Mouse (Mus musculus) gastrocnemius, adult 2 months (tissue): Measurements from ENCODE around the gene Ccdc70. TPM values are rescaled to one million over a fixed set of nuclear protein-coding genes. Genes with fewer than 3 reads are reported as not detected.

Experiments
- DNase-seq: peaks from one replicate; pipeline ENCODE4 v3.0.0; 2022
- H3K27ac ChIP-seq: fragments of 200-600 bp; 2 replicates; pipeline ENCODE4 v1.8.1; 2022; ENCODE audit warnings: mild to moderate bottlenecking
- H3K4me3 ChIP-seq: fragments of 200-600 bp; 2 replicates; pipeline ENCODE4 v1.8.1; 2022; ENCODE audit warnings: mild to moderate bottlenecking, moderate library complexity
- CTCF ChIP-seq: fragments of 200-600 bp; IDR thresholded peaks from 2 replicates; pipeline ENCODE4 v1.8.1; 2022; ENCODE audit warnings: antibody characterized with exemption, mild to moderate bottlenecking, moderate library complexity
- intact Hi-C: fragments of 180-260 bp; cut with DNase I; formaldehyde crosslinking; loops from one replicate; pipeline ENCODE4 v1.15.1; 2025
- total RNA-seq, 2 experiments: library from RNA; stranded (reverse); gene quantifications; 2 replicates each; pipeline ENCODE4 v1.2.3; 2021

Ccdc70 gene
- total RNA-seq, 2 experiments from 2014 or later, result not detected

DNA sequence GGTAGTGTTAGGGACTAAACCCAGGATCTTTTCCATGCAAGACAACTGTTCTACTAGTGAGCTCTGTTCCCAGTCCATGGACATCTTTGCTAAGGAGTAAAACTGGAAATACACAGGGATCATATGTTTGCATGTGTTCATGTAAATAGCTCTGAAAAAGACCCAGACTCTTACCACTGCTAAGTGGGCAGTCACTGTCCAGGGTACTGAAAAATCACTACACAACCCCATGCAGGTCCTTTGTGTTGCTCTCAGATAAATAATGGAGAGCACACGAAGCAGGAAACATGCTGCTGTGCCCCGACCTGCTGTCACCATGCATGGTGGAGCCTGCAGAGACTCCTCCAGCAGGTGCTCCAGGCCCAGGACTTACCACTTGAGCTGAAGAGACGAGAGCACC, 25.6 kb downstream of the Ccdc70 start:
- intact Hi-C loops, result no loop called here
- no peak overlapping the region for H3K4me3 ChIP-seq

DNA sequence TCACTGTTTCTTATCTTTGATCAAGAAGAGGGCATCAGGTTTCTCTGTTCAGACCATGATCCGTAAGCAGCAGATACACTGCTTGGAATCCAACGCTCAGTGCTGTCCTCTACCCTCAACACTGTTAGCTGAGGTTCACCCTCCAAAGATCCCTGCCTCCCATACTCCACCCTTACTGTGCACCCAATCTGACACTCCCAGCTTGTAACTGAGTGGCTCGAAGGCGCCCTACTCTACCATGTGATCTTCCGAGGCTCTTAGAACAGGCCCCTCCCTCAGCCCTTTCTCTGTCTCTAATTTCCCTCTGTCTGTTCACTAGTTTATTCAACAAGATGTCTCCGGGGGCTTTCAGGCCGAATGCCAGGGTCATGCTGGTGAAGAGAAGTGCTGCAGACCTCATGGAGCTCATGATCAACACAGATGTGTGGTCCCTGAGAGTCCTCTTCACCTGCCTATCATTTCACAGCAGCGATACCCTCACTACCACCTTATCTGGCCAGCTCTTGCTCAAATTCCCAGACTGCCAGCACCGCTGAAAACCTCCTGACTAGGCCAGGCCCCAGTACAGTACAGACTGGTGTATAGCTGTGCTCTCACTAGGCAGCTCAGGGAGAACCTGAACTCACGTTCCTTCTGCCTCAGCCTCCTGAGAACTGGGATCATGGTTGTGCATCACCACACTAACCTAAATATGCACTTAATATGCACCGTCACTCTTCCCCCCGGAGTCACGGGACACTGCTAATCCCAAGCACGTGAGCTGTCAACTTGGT, 35.4 kb downstream of the Ccdc70 start:
- intact Hi-C loops, result no loop called here
- TF ChIP-seq CTCF, result no peak
- H3K4me3 ChIP-seq, result no peak overlapping the region
- no peak for DNase-seq
- H3K27ac ChIP-seq, result no peak overlapping the region

More for the DNA sequence above, 25.6 kb downstream of the Ccdc70 start:
- no peak for DNase-seq
- no peak overlapping the region for H3K27ac ChIP-seq
- TF ChIP-seq CTCF, result no peak

GRCm38 (mm10) chr8:22006423-22006822, 36.8 kb downstream of the Ccdc70 start:
- no peak for TF ChIP-seq CTCF
- intact Hi-C loops, result no loop called here
- Histone ChIP-seq H3K4me3 (no peak overlapping the region), H3K27ac (no peak overlapping the region)
- no peak for DNase-seq

DNA sequence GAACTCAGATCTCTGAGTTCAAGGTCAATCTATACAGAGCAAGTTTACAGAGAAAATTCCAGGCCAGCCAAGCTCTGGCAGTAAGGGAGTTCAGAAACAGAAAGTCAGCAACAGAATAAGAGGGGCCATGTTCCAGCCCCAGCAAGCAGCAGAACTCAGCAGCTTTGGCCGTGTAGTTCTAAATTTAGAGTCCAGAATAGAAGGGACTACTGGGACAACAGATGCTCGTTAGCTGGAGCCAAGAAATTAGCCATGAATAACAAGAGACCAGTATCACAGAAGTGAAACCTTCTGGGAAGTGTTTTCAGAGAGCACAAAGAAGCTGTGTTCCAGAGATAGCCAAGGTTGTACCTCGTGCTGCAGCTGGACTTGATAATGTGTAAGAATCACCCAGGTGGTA, 39.8 kb downstream of the Ccdc70 start:
- intact Hi-C loops, result no loop called here
- no peak for TF ChIP-seq CTCF
- Histone ChIP-seq H3K4me3 (no peak overlapping the region), H3K27ac (no peak overlapping the region)
- DNase-seq, result no peak

- no peak for TF ChIP-seq CTCF
- DNase-seq, result no peak
- Histone ChIP-seq H3K27ac (no peak overlapping the region), H3K4me3 (peak overlapping the region; percentile 44)
- intact Hi-C loops, result no loop called here
Observed at GRCm38 (mm10) chr8:22013034-22013707, 43.6 kb downstream of the Ccdc70 start.

DNA sequence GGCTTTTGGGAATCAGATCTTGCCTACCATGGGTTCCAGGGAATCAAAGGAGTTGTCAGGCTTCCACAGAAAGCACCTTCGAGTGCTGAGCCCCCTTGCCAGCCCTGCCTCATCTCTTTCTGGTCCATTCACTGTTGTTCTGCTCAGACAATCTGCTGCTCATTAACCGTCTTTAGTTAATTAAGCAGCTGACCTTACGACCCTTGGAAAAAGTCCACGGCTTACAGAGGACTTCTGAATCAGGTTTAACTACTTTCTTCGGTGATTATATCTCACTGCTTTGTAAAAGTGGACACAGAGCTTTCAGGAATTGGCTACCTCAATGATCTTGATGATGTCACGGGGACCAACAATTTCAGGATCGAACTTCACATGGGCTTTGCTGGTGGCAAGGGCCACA, 48.2 kb downstream of the Ccdc70 start:
- intact Hi-C loops, result no loop called here
- TF ChIP-seq CTCF, result no peak
- no peak for DNase-seq
- no peak overlapping the region for H3K27ac ChIP-seq
- H3K4me3 ChIP-seq, result no peak overlapping the region

GRCm38 (mm10) chr8:22019498-22019897, 49.9 kb downstream of the Ccdc70 start:
- intact Hi-C loops, result no loop called here
- no peak for DNase-seq
- no peak for TF ChIP-seq CTCF
- no peak overlapping the region for H3K4me3 ChIP-seq
- no peak overlapping the region for H3K27ac ChIP-seq

- DNase-seq, result no peak
- no peak for TF ChIP-seq CTCF
- no peak overlapping the region for H3K27ac ChIP-seq
- intact Hi-C loops, result no loop called here
- H3K4me3 ChIP-seq, result no peak overlapping the region
Observed at GRCm38 (mm10) chr8:22022244-22022643, 52.7 kb downstream of the Ccdc70 start.

Other genes starting within 250 kb of the Ccdc70 start
- not detected for gene Defa24, start 235.3 kb upstream of the Ccdc70 start, total RNA-seq
- gene Defb50, start 146.2 kb upstream of the Ccdc70 start, total RNA-seq, result not detected
- not detected for gene Defb2, start 129.8 kb upstream of the Ccdc70 start, total RNA-seq
- gene Defb10, start 110.9 kb upstream of the Ccdc70 start, total RNA-seq, result not detected
- gene Defb9, start 84.4 kb upstream of the Ccdc70 start, total RNA-seq, result not detected
- gene Defb11, start 63.4 kb upstream of the Ccdc70 start, total RNA-seq, result not detected
- not detected for gene Defb15, start 37.1 kb upstream of the Ccdc70 start, total RNA-seq
- not detected for gene Defb35, start 31.4 kb upstream of the Ccdc70 start, total RNA-seq
- not detected for gene Defb13, start 23.0 kb upstream of the Ccdc70 start, total RNA-seq
- not detected for gene Fam90a1a, start 11.1 kb upstream of the Ccdc70 start, total RNA-seq
- gene Atp7b, start 90.5 kb downstream of the Ccdc70 start, total RNA-seq, result under 1 TPM in 1 of 2 experiments, not detected in 1; 0.06 TPM
- gene Alg11, start 90.9 kb downstream of the Ccdc70 start, total RNA-seq, result 1 to 10 TPM; 6.1 to 7.6 TPM
- gene Nek5, start 155.3 kb downstream of the Ccdc70 start, total RNA-seq, result under 1 TPM; 0.22 to 0.48 TPM
- 1 to 10 TPM; 2.8 to 3.4 TPM for gene Nek3, start 196.7 kb downstream of the Ccdc70 start, total RNA-seq
- gene Ckap2, start 216.0 kb downstream of the Ccdc70 start, total RNA-seq, result not detected
- 10 to 100 TPM; 31.6 to 31.8 TPM for gene Vps36, start 223.0 kb downstream of the Ccdc70 start, total RNA-seq